Mouse (Mus musculus) induced T-regulatory cell, adult 2 months (primary cell): ENCODE measurements around the gene Zup1.
"Not testable (repeated sequence)": the region's sequence is repeated elsewhere in the genome, so short reads cannot be mapped to it uniquely, and the experiment has no call there.

ENCODE experiments used
- DNase-seq: peaks from one replicate; pipeline ENCODE4 v3.0.0-alpha.2; 2012; ENCODE audit warnings: low read depth

Gene Zup1

DNA sequence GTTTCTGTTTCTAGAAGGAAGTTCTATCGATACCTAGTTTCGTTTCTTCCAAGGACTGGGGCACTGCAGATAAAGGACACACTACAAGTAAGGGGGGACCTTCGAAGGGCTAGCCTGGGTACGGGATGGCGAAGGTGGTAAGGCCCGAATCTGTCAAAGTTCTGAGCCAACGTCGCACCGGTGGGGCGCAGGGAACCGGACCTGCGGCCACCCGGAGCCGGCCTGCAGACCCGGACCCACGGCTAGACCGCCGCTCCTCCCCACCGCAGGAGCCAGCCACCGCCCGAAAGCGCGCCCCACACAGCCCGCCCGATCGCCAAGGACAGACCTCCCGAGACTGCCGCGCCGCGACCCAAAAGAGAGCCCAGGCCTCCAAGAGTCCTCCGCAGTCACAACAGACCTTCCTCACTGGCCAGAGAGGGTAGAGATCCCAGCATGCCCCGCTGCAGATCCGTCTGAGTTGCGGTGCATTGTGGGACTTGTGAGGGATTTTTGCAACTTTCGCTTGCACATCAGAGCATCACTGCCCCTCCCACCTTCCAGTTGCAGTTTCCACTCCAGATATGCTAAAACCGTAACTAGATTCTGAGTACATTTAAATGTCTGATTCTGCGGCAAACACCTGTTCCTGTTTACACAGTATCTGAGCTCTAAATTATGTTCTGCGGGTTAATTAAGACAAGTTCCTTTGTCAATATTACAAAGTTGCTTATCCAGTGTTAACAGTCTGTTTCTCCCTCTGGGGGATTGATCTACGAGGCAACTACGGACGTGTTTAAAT, at the start of gene Zup1:
Gene Zup1 (minus strand): TSS at position 467 of the 781 bp plus-strand sequence.
- peak; percentile 95 for DNase-seq

DNA sequence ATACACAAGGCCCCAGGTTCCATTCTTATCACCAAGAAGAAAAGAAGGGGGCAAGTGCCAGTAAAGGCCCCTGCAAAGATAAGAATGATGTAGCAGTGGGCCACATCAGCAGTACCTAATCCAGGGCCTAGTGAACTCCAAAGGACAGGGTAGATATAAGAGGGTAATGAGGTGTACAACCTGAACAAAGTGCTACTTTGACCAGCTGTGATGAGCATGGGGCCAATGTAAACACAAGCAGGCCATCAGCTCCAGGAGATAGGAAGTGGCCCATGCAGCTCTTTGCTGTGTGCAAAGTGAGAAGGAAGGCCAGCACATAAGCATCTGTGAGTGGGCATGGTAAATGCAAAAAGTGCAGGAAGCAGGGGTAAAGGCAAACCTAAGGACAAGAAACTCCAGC, 47.3 kb upstream of the Zup1 start:
- no peak for DNase-seq

DNA sequence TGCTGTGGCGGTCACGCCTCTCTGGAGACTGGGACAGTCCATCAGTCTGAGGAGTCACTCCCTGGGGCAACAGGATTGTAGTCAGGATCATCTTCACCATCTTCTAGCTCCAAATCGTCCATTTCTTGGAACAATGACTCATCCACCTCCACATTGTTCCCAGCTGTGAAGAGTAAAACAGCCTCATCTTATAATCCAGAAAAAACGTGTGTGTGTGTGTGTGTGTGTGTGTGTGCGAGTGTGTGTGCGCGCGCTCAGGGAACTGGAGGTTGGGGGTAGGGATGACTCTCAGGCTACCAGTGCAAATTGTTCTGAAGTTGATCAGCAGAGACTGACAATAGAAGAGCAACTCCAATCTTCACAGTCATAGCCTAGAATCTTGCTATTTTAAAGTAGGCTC, 45.6 kb upstream of the Zup1 start:
- DNase-seq, result not testable (repeated sequence)

DNA sequence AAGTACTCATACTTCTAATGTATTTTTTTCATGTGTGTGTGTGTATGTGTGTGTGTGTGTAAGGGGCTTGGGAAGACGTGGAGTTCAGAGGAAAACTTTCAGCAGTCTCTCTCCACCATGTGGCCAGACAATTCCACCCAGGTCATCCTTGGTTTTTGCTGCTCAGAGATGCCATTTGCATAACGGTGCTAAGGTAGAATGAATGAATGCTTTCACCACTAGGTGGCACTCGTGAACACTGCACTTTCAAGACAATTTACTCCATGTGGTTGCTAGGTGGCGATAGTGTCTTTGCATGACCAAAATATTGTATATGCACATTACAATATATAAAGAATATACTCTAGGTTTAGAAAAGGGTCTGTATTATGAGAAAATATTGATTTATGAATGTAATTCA, 35.7 kb upstream of the Zup1 start:
- DNase-seq, result peak; percentile 92

DNA sequence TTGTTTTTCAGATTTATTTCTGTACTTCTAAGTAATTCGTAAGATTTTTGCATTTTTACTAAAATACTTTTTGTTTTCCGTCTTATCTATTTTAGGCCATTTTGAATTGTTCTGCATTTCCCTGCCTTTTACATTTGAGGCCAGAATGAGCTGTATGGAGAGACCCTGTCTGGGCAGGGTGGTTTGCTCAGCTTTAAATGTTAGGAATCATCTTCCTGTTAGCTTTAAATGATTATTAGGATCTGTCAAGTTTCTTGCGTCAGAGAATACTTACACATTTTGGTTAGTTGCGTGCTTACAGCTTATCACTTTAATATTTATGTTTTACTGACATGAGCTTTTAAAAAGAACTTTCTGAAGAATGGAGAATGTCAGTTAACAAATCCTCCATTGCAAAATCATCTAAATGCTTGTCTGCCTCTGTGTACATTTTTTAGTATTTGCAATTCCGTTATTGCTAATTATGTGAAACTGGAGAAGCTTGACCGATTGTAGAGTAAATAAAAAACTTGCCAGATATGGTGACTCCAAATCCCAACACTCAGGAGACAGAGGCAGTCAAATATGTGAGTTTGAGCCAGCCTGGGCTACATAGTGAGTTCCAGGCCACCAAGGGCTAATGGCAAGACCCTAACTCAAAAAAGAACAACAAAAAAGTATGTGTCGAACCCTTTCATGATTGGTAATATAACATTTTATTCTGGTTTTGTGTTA, 23.9 kb upstream of the Zup1 start:
- no peak for DNase-seq

DNA sequence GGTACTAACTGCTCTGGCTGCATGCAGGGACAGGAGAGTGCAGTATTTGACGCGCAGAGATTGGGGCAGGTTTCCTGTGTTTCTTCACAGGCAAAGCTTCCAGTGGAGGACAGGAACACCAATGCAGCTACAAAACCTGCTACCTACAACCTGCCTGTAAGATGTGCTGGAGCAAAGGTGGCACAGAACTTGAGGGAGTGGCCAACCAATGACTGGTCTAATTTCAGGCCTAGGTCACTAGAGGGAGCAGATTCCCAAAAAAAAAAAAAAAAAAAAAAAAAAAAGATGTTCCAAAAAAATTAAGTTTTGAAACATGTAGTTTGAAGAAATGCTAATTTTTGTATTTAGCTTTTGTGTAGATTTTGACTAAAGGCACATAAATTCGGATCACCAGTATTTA, 1.4 kb upstream of the Zup1 start:
- no peak for DNase-seq

DNA sequence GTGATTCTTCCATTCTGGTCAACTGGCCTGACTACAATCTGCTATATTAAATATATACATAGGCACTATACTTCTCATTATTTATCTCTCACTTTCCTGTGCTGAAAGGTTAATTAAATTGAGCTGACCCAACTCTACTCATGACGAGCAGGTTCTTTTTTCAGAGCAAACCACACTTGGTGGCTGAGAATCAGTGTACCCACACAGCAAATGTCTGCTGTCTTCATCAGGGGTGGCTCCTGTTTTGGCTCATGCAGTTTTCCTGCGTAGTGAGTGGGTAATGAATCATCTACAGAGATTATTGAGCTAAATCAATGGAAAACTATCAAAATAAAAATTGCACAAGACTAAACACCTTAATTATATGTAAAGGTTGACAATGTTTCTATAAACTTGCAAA, 4.7 kb downstream of the Zup1 start:
- no peak for DNase-seq

DNA sequence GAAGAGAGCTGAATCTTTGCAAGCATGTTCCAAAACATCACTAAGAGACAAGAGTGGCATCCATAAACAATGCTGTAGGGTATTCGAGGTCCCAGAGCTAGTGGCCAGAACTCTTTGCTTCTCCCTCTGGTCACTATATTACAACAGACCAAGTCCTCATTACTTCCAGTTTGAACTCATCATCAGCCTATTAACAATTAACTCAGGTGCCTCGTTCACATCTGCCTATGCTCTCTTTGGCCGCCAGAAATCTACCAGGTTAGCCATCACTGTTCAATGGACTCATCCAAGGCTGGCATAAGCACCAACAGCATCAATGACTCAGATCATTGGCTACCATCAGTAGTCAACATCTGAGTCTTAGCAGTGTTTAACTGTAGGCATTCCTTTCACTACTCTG, 5.7 kb downstream of the Zup1 start:
- DNase-seq, result no peak

DNA sequence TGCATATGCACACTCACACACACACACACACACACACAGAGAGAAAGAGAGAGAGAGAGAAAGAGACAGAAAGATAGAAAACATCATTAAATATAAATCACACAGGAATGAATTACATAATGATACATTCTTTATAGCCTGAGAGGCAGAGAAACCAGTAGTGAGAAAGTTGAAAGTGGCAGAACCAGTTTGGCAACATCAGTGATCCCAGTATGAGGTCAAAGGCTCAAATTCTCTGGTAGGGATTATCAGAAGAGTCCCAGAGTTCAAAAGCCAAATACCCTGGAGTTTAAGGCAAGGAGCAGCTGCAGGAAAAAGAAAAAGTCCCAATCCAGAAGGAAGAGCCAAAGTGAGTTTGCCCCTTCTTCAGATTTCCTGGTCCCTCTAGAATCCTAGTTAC, 10.4 kb downstream of the Zup1 start:
- DNase-seq, result no peak

DNA sequence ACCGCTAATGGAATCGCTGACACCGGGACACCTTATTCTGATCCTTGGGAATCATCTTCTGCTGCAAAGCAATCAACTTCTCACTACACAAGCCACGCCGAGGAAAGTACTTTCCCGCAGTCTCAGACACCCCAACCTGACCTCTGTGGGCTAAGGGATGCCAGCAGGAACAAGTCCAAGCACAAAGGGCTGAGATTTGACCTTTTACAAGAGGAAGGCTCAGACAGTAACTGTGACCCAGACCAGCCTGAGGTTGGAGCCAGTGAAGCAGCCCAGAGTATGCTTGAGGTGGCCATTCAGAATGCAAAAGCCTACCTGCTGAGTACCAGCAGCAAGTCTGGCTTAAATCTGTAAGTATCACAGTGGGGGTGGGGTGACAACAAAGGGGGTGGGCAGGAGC, 45.6 kb downstream of the Zup1 start:
- no peak for DNase-seq

DNA sequence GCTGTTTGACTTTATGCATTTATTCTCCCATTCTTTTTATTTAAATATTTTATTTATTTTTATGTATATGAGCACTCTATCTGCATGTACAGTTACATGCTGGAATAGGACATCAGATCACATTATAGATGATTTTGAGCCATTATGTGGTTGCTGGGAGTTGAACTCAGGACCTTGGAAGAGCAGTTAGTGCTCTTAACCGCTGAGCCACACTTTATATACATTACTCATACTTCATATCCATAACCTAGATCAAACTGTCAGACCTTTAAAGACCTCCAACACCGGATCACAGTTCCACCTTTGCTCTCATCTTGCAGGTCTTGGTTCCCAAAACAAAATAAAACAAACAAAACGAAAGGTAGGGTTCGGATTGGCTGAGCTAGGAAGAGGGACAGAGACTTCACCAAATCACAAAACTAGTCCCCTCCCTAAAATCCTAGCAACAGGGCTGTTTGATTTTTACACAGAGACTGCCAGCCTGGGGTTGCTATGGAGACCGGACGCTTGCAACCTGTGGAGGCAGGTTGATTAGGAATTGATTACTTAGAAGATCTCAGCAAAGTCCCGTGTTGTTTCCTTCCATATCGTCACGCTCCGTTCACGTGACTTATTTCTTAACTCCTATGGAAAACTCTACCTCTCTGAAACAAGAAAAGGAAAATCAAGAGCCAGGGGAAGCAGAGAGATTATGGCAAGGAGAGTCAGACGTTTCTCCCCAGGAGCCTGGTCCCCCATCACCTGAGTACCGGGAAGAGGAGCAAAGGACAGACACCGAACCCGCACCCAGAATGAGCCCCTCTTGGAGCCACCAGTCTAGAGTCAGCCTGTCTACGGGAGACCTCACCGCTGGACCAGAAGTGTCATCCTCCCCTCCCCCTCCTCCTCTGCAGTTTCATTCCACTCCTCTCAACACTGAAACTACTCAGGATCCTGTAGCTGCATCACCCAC, 46.3 kb downstream of the Zup1 start, which contains the start of gene Rsph4a:
Gene Rsph4a (plus strand): TSS at position 582 of the 952 bp plus-strand sequence.
- peak; percentile 26 for DNase-seq

DNA sequence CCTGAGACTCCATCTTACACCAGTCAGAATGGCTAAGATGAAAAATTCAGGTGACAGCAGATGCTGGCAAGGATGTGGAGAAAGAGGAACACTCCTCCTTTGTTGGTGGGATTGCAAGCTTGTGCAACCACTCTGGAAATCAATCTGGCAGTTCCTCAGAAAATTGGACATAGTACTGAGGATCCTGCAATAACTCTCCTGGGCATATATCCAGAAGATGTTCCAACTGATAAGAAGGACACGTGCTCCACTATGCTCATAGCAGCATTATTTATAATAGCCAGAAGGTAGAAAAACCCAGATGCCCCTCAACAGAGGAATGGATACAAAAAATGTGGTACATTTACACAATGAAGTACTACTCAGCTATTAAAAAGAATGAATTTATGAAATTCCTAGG, 49.5 kb downstream of the Zup1 start:
- DNase-seq, result not testable (repeated sequence)

DNA sequence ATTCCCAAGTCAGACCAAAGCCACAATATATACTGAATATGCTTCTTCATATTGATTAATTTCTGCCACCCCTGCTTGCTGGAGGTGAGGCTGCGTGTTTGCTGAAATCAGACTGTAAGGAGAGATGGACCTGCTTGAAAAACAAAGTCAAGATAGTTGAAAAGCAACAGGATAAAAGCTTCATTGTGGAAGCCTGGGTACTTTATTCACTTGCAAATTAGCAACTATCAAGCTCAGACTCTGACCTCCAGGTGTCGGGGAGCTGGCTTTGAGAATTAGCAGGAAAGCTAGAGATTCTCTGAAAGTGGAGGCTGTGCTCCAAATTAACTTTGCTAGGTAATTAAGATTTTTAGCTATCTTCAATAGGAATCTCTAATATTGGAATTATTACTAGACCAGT, 68.7 kb downstream of the Zup1 start:
- not testable (repeated sequence) for DNase-seq

DNA sequence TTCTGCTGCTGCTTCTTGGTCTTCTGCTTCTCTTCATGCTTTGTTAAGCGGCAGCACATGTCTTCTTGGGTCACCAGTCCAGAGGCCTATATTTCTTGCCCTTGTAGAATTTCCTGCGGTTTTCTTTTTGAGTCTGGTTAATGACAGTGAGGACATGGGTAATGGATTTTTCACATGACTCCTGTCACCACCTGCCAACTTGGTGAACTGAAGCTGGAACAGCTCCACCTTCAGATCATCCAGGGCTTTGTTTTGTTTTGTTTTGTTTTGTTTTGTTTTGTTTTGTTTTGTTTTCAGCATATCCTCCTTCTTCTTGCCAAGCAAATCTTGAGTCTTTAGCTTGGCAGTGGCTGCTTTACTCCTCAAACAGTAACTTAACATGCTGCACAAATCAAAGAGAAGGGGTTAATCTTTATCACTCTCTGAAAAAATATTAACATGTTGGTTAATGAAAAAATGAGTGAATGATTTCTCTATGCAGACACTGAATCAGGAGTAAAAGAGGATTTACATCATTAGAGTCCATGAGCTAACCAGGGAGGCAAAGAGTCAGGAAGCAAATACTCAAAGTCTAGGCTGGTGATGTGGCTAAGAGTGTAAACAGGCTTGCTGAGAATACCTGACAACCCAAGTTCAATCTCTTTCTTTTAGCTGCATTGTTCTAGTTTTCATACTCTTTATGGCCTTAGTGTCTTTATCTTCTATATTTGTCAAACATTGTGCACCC, 78.2 kb downstream of the Zup1 start:
- no peak for DNase-seq

DNA sequence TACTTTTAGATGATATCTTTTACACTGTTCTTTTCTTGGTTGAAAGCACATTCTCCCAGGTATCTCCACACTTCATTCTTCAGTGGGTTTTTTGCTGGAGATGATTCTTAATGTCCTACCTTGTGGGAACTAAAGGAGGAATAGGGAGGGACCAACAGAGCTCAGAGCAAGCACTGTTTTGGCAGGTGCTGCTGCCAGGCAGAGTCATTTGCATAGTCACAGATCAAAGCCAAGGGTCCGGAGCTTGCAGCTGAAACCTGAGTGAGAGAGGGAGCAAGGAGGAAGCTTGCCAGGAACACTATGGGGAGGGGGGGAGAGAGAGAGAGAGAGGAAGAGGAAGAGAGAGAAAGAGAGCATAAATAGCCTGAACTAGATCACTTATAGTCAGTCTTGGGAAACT, 80.6 kb downstream of the Zup1 start:
- DNase-seq, result no peak
